Mouse (Mus musculus) liver, embryonic 13.5 days (tissue): ENCODE data around the gene Defa2. TPM values are rescaled to one million over a fixed set of nuclear protein-coding genes. Genes with fewer than 3 reads are reported as not detected.
"Not testable (repeated sequence)": the region's sequence is repeated elsewhere in the genome, so short reads cannot be mapped to it uniquely, and the experiment has no call there.

Source experiments
- ATAC-seq: fragments of 200-750 bp; cut with Nextera tagmentation; 2 replicates; pipeline ENCODE4 v1.8.0; 2017; ENCODE audit warnings: low read depth, mild to moderate bottlenecking, moderate number of reproducible peaks, moderate library complexity
- DNase-seq: peaks from one replicate; pipeline ENCODE4 v3.0.0; 2022
- H3K27ac ChIP-seq: fragments of 300-500 bp; sonication (generic); 2 replicates; pipeline ENCODE4 v1.5.1; 2015; ENCODE audit warnings: moderate library complexity, mild to moderate bottlenecking, inconsistent platforms
- H3K27me3 ChIP-seq: fragments of 300-500 bp; sonication (generic); 2 replicates; pipeline ENCODE4 v1.6.1; 2015; ENCODE audit warnings: mild to moderate bottlenecking, inconsistent platforms
- H3K36me3 ChIP-seq: fragments of 300-500 bp; sonication (generic); 2 replicates; pipeline ENCODE4 v1.6.1; 2015; ENCODE audit warnings: mild to moderate bottlenecking, inconsistent platforms
- H3K4me1 ChIP-seq: fragments of 300-500 bp; sonication (generic); replicated peaks from 2 replicates; pipeline ENCODE4 v1.6.1; 2015; ENCODE audit warnings: inconsistent platforms
- H3K4me2 ChIP-seq: fragments of 300-500 bp; sonication (generic); 2 replicates; pipeline ENCODE4 v1.6.1; 2015; ENCODE audit warnings: inconsistent platforms, mild to moderate bottlenecking, moderate library complexity
- H3K4me3 ChIP-seq: fragments of 300-500 bp; sonication (generic); replicated peaks from 2 replicates; pipeline ENCODE4 v1.5.1; 2015; ENCODE audit warnings: mild to moderate bottlenecking, inconsistent platforms
- H3K9ac ChIP-seq: fragments of 300-500 bp; sonication (generic); 2 replicates; pipeline ENCODE4 v1.6.1; 2015; ENCODE audit warnings: mild to moderate bottlenecking, inconsistent platforms
- H3K9me3 ChIP-seq: fragments of 300-500 bp; sonication (generic); replicated peaks from 2 replicates; pipeline ENCODE4 v1.6.1; 2016; ENCODE audit warnings: inconsistent platforms
- WGBS: fragments of 180-500 bp; shearing (Covaris S2); methylation state at CpG from one replicate; pipeline ENCODE4 v1.1.7; 2015; ENCODE audit not compliant: insufficient replicate concordance; 5-methylcytosine and 5-hydroxymethylcytosine counted together
- polyA plus RNA-seq: library from polyadenylated mRNA; unstranded; fragments of >200 nt; fragmentation: Nextera tagmentation; extraction: Ambion mirVana; gene quantifications from 2 replicates; pipeline ENCODE4 v1.2.1, GENCODE M21; 2015

The Defa2 gene
- polyA plus RNA-seq = not detected in 2 replicates

GRCm38 (mm10) chr8:21378215-21378614 lies at the start of gene Defa2:
TSS of gene Defa2 (plus strand) at chr8:21378515.
- ATAC-seq, H3K9me3 ChIP-seq, H3K36me3 ChIP-seq, H3K4me1 ChIP-seq, H3K27me3 ChIP-seq, DNase-seq, H3K9ac ChIP-seq, H3K4me3 ChIP-seq, H3K4me2 ChIP-seq, H3K27ac ChIP-seq: not testable (repeated sequence)
- WGBS = 40% methylated on average over 1 of the region's 2 CpGs

- H3K27me3 ChIP-seq, H3K4me3 ChIP-seq, H3K9ac ChIP-seq, ATAC-seq, H3K4me1 ChIP-seq, DNase-seq, H3K9me3 ChIP-seq, H3K27ac ChIP-seq, H3K36me3 ChIP-seq, H3K4me2 ChIP-seq: not testable (repeated sequence)
- no CpG with 5 or more reads among the region's 2 CpGs for WGBS
Observed at GRCm38 (mm10) chr8:21391511-21391910, 13.2 kb downstream of the Defa2 start, which contains the start of gene Defa33. TSS of gene Defa33 (plus strand) at chr8:21391811.

- H3K4me2 ChIP-seq, H3K9ac ChIP-seq, H3K27ac ChIP-seq, H3K27me3 ChIP-seq, H3K36me3 ChIP-seq, H3K9me3 ChIP-seq, H3K4me3 ChIP-seq, DNase-seq, ATAC-seq, H3K4me1 ChIP-seq: not testable (repeated sequence)
- no CpG with 5 or more reads among the region's 1 CpGs for WGBS
Observed at GRCm38 (mm10) chr8:21427111-21427510, 48.8 kb downstream of the Defa2 start, which contains the start of gene Defa36. TSS of gene Defa36 (plus strand) at chr8:21427411.

Other genes starting within 250 kb of the Defa2 start
- gene Defa30, start 243.9 kb upstream of the Defa2 start, polyA plus RNA-seq = not detected in 2 replicates
- gene Defa22, start 216.2 kb upstream of the Defa2 start, polyA plus RNA-seq = not detected in 2 replicates
- gene Defa31, start 186.9 kb upstream of the Defa2 start, polyA plus RNA-seq = not detected in 2 replicates
- gene Gm15293, start 177.0 kb upstream of the Defa2 start, polyA plus RNA-seq = not detected in 2 replicates
- not detected in 2 replicates for gene Gm15292, start 128.8 kb upstream of the Defa2 start, polyA plus RNA-seq
- not detected in 2 replicates for gene Defa27, start 63.0 kb upstream of the Defa2 start, polyA plus RNA-seq
- not detected in 2 replicates for gene Defa29, start 51.5 kb upstream of the Defa2 start, polyA plus RNA-seq
- not detected in 2 replicates for gene Defa33, start 13.3 kb downstream of the Defa2 start, polyA plus RNA-seq
- gene Defa36, start 48.9 kb downstream of the Defa2 start, polyA plus RNA-seq = not detected in 2 replicates
- gene Gm7849, start 78.0 kb downstream of the Defa2 start, polyA plus RNA-seq = not detected in 2 replicates
- not detected in 2 replicates for gene Defa20, start 130.7 kb downstream of the Defa2 start, polyA plus RNA-seq
- gene Defa32, start 150.5 kb downstream of the Defa2 start, polyA plus RNA-seq = not detected in 2 replicates
- gene Defa37, start 186.9 kb downstream of the Defa2 start, polyA plus RNA-seq = not detected in 2 replicates
- not detected in 2 replicates for gene Defa28, start 204.5 kb downstream of the Defa2 start, polyA plus RNA-seq
- not detected in 2 replicates for gene Gm7861, start 216.0 kb downstream of the Defa2 start, polyA plus RNA-seq
- not detected in 2 replicates for gene Defa26, start 239.7 kb downstream of the Defa2 start, polyA plus RNA-seq